Mouse (Mus musculus) left cerebral cortex, postnatal 14 days (tissue): ENCODE measurements around the gene Ren1. TPM values are rescaled to one million over a fixed set of nuclear protein-coding genes. Genes with fewer than 3 reads are reported as not detected.

ENCODE experiments used
- DNase-seq, 2 experiments: peaks; one replicate each; pipeline ENCODE4 v3.0.0; 2021 to 2022; ENCODE audit warnings: low spot score in 2 of 2, mixed read lengths in 1 of 2
- intact Hi-C: fragments of 180-260 bp; cut with DNase I; formaldehyde crosslinking; loops from one replicate; pipeline ENCODE4 v1.15.1; 2025
- total RNA-seq, 2 experiments: library from RNA; stranded (reverse); gene quantifications; 2 replicates each; pipeline ENCODE4 v1.2.3; 2021

Ren1 gene
- total RNA-seq, 2 experiments from 2014 or later, result not detected

GRCm38 (mm10) chr1:133397094-133397482 is 46.8 kb downstream of the Ren1 start:
- intact Hi-C loops, result no loop called here
- DNase-seq, result no peak

DNA sequence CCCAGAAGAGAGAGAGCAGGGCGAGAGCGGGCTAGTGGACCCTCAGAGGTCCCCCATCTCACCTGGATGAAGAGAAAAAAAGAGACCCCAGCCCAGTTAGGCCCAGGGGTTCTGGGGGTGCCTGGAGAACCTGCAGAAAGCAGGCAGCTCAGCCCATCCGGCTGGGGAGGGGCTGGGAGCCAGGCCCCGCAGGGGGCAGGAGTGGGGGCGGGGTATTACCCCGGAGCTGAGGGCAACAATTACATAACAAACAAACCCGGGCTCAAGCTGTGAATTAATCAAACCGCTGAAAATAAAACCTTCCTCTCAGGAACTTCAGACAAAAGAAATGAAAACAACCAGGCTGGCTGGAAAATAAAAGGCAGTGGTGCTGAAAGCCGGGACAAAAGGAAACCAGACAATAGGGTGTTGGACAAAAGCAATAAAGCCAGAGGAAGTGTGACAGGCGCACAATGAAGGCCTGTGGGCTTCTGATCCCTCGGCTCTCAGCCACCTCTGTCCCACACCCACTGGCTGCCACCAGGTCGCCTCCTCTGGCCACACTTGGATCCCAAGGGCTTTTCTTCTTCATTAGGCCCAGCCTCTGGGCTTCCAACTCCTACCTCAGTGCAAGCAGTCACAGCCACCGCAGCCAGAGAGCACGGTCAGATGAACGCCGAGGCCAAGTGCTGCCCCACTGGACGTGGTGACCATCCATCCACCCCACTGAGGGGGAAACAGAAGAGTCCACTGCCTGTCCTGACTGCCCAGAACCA is 47.4 kb downstream of the Ren1 start:
- intact Hi-C loops, result no loop called here
- DNase-seq, result no peak

DNA sequence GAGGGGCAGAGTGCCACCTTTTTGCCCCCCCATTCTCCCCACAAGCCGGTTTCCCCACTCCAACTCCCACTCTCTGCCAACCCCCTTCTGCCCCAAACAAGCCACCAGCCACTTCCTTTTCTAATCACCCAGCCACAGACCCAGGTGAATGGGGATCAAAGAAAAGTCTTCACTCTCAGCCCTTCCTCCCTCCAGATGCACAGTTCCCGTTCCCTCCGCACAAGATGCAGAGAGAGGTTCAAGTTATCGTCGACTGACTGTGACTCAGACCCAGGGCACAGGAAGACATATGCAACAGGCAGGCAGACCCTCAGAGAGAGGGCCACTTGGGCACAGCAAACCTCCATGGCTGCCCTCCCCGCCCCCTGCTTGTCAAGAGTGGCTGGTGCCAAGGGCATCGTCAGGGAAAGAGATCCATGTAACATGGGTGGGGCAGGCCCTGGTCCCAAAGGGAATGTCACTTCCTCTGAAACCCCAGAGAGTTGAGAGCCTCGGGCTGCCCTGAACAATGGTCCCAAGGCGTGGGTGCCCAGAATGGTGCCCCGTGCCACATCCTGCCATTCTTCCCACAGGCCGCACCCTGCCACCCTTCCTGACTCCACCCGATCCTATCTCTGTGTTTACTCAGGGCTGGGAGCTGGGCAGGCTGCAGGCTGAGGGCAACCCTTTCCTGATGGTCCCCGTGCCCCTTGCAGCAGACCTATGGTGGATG is 49.9 kb downstream of the Ren1 start:
- DNase-seq, result no peak
- intact Hi-C loops, result no loop called here

- intact Hi-C loops, result no loop called here
- no peak for DNase-seq
Observed at GRCm38 (mm10) chr1:133404005-133404404, 53.7 kb downstream of the Ren1 start.

DNA sequence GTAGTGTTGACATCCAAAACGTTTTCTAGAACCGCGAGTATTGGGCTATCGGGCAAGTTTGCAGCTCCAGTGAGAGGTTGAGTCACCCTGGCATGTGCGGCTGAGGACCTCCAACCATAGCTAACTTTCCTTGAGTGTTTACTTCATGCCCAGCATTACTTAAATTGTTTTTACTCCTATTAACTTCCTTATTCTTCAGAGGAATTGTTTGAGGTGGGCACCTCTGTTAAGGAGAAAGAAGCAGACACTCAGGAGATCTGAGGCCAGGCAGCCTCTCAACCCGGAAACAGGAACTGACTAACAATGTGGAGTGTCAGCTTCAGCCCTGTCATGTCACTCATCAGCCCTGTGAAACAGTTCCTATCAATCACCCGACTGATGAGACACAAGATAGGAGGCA is 56.3 kb downstream of the Ren1 start:
- DNase-seq, result no peak
- intact Hi-C loops, result no loop called here

GRCm38 (mm10) chr1:133407436-133407835 is 57.1 kb downstream of the Ren1 start:
- intact Hi-C loops, result no loop called here
- no peak for DNase-seq

DNA sequence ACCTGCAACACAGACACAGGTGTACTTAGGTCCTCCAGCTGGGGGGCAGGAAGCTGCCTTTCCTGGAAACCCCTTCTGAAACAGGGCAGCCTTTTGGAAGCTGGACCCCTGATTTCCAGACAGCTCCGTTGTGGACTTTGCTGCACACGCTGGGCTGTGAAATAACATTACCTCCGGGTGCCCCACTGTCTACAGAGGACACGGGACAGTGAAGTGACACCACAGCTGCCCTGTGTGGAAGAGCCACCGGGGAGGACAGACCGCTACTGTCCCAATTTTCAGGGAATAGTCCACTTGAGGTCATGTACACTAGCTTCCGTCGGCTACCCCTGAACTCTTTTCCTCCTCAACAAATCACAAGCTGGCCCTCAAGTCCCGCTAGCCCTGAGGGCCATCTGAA is 58.0 kb downstream of the Ren1 start:
- no peak for DNase-seq
- intact Hi-C loops, result no loop called here

DNA sequence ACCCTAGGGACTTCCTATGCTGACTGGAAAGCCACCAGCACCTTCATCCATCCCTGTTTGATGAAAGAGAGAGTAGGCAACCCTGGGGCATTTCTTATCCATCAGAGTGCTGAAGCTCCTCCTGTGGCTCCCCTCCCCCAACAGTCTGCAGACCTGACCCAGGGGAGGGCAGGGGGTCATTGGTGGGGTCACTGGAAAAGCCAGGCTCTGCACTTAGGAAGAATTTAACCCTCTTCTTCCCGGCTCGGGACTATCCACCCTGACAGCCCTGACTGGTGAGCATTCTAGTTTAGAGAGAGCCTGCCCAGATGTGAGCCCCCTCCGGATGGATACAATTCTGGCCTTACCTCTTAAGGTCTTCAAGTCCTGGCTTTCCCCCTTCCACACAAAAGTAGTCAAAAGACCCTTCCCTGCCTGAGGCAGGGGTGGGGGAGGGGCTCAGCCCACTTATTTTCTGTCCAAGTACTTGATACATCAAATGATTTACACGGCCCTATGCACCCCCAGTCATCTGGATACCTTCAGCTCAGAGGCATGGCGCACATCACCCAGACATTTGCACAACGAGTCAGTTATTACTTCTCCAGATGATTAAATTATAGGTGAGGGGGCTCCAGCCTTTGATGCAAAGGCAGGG is 58.7 kb downstream of the Ren1 start:
- intact Hi-C loops, result no loop called here
- DNase-seq, result no peak

GRCm38 (mm10) chr1:133409786-133410185 is 59.5 kb downstream of the Ren1 start:
- intact Hi-C loops, result no loop called here
- DNase-seq, result no peak

Other genes starting within 250 kb of the Ren1 start
- gene Ppp1r15b, start 219.4 kb upstream of the Ren1 start, total RNA-seq, result 10 to 100 TPM; 45.5 to 46.8 TPM
- 10 to 100 TPM; 60.7 to 70.5 TPM for gene Plekha6, start 186.3 kb upstream of the Ren1 start, total RNA-seq
- gene Golt1a, start 40.7 kb upstream of the Ren1 start, total RNA-seq, result 1 to 10 TPM in 1 of 2 experiments, not detected in 1; 1.4 TPM
- 1 to 10 TPM in 1 of 2 experiments, not detected in 1; 1.8 TPM for gene Kiss1, start 28.6 kb upstream of the Ren1 start, total RNA-seq
- gene Etnk2, start 13.1 kb downstream of the Ren1 start, total RNA-seq, result 1 to 10 TPM; 6.0 TPM
- gene Sox13, start 73.9 kb downstream of the Ren1 start, total RNA-seq, result 1 to 10 TPM; 6.5 to 9.9 TPM